Mouse (Mus musculus): Measurements from ENCODE around the gene Gm21992.

The Gm21992 gene

GRCm38 (mm10) chr19:4811063-4811908 is at the start of gene Gm21992, which contains the start of gene Rbm14:
Gene Gm21992, minus strand, starts transcription at chr19:4811612.
Gene Rbm14, minus strand, starts transcription at chr19:4811634.
- peak; percentile 95 to 99 for DNase-seq (ENCODE audit: low spot score in 2 of 2)

- no peak for DNase-seq (ENCODE audit: low spot score in 2 of 2)
Observed at GRCm38 (mm10) chr19:4859081-4859480, 47.7 kb upstream of the Gm21992 start.

DNA sequence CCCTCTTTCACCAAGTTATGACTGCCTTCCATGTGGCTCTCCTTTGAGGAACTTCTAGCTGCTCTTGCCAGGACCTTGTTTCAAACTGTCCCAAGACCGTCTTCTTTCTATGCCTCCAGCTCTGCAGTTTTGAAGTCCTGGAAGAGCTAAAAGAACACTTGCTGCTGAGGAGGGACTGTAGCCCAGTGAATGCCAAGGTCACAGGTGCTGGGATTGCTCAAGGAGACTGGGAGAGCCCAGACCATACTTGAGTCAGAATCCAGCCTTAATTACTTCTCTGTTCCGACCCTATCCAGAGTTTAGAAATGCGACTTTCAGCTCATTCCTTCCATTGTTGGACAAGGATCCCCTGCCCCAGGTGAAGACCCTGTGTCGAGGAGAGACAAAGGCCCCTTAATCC is 44.5 kb upstream of the Gm21992 start:
- DNase-seq (ENCODE audit: low spot score in 2 of 2) = no peak

- DNase-seq (ENCODE audit: low spot score in 2 of 2) = no peak
Observed at GRCm38 (mm10) chr19:4855470-4855820, 44.0 kb upstream of the Gm21992 start.

GRCm38 (mm10) chr19:4854552-4855469 is 43.4 kb upstream of the Gm21992 start, which contains the start of gene Ctsf:
Gene Ctsf, plus strand, starts transcription at chr19:4855130.
- DNase-seq (ENCODE audit: low spot score in 2 of 2) = peak; percentile 74 to 92

DNA sequence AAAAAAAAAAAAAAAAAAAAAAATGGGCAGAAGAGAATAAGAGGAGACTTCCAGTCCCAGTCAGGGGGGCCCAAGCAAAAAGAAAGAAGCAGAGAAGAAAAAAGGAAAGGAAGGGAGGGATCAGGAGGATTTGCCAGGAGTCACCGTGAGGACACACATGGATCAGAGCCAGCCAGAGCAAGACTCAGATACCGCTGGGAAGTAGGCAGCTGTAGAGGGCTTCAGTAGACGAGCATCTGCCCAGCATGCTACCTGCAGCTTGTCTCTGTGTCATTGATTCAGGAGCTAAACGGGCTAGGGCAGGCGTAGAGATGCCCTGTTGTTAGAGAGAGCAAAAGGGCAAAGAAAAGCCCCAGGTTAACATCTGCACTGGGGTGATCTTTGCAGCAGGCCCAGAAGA is 38.9 kb upstream of the Gm21992 start:
- no peak for DNase-seq (ENCODE audit: low spot score in 2 of 2)

DNA sequence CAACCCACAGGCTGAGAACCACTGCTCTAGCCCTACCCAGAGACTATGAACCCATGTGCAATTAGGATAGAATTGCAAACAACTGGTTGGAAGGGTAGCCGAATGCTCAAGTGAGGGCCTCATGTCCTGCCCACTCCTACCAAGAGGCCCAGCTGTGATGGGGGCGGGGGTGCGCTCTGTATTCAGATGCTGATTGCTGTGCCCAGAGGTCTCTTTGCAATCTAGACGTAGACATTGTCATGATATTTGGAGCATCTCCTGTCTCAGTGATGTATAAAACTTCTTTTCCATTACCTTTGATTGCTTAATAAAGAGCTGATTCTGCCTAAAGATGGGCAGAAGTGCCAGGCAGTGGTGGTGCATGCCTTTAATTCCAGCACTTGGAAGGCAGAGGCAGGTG is 38.4 kb upstream of the Gm21992 start:
- DNase-seq (ENCODE audit: low spot score in 2 of 2) = no peak

GRCm38 (mm10) chr19:4847490-4847889 is 36.1 kb upstream of the Gm21992 start:
- no peak for DNase-seq (ENCODE audit: low spot score in 2 of 2)

DNA sequence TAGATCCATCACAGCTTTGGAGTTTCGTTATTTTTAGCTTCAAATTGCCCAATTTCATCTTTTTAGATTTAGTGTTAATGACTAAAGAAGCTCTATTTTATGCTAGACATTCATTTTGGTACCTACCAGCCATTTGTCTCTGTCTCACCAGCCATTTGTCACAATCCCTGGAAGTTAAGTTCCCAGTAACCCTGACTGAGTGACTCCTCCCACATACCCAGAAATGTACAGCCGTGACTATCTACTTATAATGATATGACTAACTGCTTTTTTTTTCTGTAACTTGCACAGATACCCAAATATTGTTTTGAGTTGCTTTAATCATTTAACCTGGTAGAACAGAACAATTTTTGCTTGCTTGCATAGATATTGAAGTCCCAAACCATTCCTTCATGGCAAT is 34.4 kb upstream of the Gm21992 start:
- DNase-seq (ENCODE audit: low spot score in 2 of 2) = no peak

DNA sequence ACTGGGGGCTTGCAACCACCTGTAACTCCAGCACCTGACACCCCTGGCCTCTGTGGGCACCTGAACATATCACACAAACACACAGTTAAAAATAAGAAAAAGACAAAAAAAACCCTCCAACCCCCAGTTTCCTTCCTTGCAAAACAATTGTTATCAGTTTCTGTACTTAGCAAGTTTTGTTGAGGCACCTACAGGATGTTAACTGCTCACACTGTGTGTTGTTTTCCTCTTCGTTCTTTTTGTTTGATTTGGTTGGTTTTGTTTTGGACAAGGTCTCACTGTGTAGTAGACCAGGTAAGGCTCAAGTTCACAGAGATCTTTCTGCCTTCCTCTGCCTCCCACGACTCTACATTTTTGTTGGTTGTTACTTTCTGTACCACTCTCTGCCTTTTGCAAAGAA is 31.2 kb upstream of the Gm21992 start:
- DNase-seq (ENCODE audit: low spot score in 2 of 2) = no peak

DNA sequence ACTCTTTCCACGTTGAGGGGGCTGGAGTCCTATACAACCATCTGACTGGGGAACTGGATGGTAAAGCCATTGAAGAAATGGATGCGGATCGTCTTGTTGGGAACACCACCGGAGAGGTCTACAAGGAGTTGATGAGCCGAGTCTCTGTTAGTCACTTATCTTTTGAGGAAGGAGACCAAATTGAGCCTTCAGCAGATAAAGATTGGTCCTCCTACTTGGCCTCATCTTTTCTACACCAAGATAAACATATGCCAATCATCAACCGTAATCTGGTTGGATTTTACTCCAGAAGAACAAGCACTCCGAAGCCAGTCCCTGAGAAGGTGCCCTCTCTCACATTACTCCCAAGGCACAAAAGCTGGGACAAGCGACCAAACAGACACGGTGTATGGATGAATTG is 29.4 kb upstream of the Gm21992 start:
- DNase-seq (ENCODE audit: low spot score in 2 of 2) = no peak

GRCm38 (mm10) chr19:4839149-4839548 is 27.7 kb upstream of the Gm21992 start, which contains the start of the genes Ccs and Ccdc87:
Gene Ccs, minus strand, starts transcription at chr19:4839332.
Gene Ccdc87, plus strand, starts transcription at chr19:4839366.
- DNase-seq (ENCODE audit: low spot score in 2 of 2) = peak; percentile 90 to 97

DNA sequence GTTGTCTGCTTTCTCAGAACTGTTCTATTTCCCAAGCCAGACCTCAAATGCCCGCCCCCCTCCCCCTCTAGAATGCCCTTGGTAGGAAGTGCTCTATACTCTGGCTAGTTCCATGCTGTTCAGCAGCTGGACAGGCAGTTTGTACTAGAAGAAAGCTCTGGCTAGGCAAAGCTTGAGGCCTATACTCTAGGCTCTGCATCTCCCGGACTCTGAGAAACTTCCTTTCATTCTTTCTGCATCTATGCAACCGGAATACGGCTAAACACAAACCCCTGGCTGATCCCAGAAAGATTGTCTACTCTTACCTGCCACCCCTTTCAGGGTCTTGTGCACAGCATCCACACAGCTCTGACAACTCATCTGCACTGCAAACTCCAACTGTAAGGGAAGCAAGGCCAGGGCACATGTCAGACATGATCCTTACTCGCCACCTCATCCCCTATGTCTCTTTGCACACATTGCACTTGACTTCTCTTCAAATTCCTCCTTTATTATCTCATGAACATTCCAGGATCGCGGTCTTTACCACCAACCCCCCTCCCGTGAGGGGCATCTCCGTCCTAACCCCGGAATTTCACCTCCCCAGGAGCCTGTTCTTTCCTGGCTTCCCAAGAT is 27.2 kb upstream of the Gm21992 start:
- no peak for DNase-seq (ENCODE audit: low spot score in 2 of 2)

- DNase-seq (ENCODE audit: low spot score in 2 of 2) = no peak
Observed at GRCm38 (mm10) chr19:4837049-4837448, 25.6 kb upstream of the Gm21992 start.

DNA sequence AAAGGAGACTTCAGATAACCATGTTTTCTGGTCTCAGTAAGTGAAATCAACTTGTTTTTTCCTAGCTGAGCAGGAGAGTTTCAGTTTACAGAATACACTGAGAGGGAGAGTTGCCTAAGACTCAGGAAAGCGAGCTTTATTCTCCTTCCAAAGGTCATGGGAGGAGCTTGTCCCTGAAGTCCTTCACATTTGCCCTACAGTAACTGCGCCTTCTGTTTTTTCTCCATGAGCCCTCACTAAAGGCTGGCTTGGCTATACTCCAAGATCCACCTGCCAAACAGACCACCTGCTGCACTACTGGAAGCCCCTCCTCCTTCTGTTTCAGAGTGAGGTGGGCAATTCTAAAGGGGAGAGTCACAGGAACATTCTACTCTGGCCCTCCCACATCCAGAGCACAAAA is 24.7 kb upstream of the Gm21992 start:
- DNase-seq (ENCODE audit: low spot score in 2 of 2) = no peak

DNA sequence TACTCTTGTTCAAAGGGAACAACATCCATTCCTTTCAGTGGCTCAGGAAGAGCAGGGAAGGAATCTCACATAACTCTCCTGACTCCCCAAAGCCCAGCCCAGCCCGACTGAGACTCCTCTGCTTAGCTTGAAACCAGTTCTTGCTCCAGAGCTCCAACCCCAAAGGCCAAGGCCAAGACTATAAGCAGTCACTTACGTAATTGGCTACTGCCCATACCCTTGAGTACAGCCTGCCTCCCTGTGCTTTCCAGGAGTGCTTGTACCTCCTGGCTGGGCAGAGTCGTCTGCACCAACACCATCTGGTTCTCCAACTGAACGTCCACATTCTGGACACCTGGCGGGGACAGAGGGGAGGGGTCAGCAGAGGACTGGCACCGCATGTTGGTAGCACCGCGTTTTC is 22.6 kb upstream of the Gm21992 start:
- DNase-seq (ENCODE audit: low spot score in 2 of 2) = no peak

GRCm38 (mm10) chr19:4829156-4829555 is 17.7 kb upstream of the Gm21992 start:
- DNase-seq (ENCODE audit: low spot score in 2 of 2) = peak in 1 of 2 experiments; percentile 63

DNA sequence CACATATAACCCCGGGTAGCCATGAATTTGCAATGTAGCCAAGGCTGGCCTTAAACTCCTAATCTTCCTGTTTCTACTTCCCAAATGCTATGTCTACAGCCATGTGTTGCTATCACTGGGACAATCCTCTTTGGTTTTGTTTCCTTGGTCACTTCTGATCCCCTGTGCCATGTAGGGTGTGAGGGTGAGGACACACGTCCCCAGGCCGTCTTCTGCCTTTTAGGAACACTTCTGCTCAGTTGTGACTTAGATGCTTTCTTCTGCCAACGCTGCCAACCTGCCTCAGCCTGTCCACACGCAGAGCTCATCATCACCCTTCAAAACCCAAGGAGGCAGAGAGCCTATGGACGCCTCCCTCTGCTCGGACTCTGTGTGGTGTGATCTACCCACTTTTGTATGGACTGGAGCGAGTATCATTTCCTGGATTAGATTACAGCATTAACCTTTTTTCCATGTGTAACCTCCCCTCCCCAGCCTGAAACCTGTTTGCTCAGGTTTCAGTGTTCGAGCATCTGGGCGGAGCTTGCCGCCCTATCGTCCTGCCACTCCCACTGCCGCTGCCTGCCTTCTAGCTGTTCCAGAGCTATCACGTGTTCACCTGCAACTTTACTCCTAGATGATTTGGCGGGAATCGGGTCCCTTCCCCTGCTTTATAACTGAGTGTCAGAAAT is 17.2 kb upstream of the Gm21992 start:
- no peak for DNase-seq (ENCODE audit: low spot score in 2 of 2)

DNA sequence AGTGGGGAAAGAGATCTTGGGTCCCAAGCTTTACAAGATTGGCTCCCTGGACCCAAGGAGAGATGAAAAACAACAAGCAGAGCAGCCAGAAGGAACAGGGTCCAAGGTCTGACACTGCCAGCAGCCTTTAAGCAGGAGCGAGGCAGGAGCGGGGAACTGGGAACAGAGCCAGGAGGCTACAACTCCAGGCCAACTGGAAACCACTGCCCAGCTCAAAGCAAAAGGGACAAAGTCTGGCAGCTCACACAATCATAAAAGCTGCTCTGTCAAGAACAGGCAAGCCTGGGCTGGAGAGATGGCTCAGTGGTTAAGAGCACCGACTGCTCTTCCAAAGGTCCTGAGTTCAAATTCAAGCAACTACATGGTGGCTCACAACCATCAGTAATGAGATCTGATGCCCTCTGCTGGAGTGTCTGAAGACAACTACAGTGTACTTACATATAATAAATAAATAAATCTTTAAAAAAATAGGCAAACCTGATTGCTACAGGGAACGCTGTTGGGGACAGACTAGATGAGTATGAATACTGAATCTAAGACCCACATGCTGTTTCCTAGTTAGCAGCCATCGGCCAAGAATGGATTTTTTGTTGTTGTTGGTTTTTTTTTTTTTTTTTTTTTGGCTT is 9.4 kb upstream of the Gm21992 start:
- peak; percentile 46 to 63 for DNase-seq (ENCODE audit: low spot score in 2 of 2)

DNA sequence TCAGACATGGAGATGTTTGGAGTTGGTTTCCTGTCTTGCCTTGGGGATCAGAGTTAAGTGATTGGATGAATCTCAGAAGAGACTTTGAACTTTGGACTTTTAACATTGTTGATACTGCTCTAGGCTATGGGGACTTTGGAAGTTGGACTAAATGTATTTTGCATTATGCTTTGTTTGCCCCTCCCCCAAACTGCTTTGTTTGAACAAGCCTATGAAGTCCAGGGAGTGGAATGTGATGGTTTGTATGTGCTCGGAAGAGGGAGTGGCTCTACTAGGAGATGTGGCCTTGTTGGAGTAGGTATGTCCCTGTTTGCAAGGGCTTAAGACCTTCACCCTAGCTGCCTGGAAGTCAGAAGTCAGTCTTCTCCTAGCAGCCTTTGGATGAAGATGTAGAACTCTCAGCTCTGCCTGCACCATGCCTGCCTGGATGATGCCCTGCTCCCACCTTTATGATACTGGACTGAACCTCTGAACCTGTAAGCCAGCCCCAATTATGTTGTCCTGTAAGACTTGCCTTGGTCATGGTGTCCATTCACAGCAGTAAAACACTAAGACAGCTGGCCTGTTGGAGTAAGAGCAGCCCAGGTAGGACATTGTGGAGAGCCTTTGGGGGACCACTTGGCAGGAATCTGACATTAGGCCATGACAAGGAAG is 5.9 kb upstream of the Gm21992 start:
- no peak for DNase-seq (ENCODE audit: low spot score in 2 of 2)

GRCm38 (mm10) chr19:4813015-4813414 is 1.6 kb upstream of the Gm21992 start:
- DNase-seq (ENCODE audit: low spot score in 2 of 2) = no peak

Data from left cerebral cortex, adult 9 months (tissue).